Mouse (Mus musculus) liver, embryonic 14.5 days (tissue): Measurements from ENCODE around the gene Supt3. TPM values are rescaled to one million over a fixed set of nuclear protein-coding genes. Genes with fewer than 3 reads are reported as not detected.
A peak's percentile ranks its signal among the peaks of the same experiment; 100 is the strongest.

Source experiments
- ATAC-seq: fragments of 200-750 bp; cut with Nextera tagmentation; 2 replicates; pipeline ENCODE4 v1.8.0; 2017; ENCODE audit warnings: moderate number of reproducible peaks, mild to moderate bottlenecking, moderate library complexity; ENCODE audit not compliant: insufficient read depth
- DNase-seq, 3 experiments: peaks; one replicate each; pipeline ENCODE4 v3.0.0-alpha.2; 2012 to 2013; ENCODE audit warnings: low read depth in 3 of 3, low spot score in 3 of 3
- H3K27ac ChIP-seq: fragments of 300-500 bp; sonication (generic); 2 replicates; pipeline ENCODE4 v1.5.1; 2014; ENCODE audit warnings: moderate library complexity, mild to moderate bottlenecking, control low read depth, inconsistent platforms
- H3K27me3 ChIP-seq: fragments of 300-500 bp; sonication (generic); 2 replicates; pipeline ENCODE4 v1.6.1; 2014; ENCODE audit warnings: mild to moderate bottlenecking, low read length, moderate library complexity; ENCODE audit not compliant: control insufficient read depth, insufficient read depth
- H3K36me3 ChIP-seq: fragments of 300-500 bp; sonication (generic); replicated peaks from 2 replicates; pipeline ENCODE4 v1.6.1; 2014; ENCODE audit warnings: low read depth; ENCODE audit not compliant: control insufficient read depth, insufficient read depth
- H3K4me1 ChIP-seq, 2 experiments: fragments of 200-500 bp in 1 of 2; fragments of 300-500 bp in 1 of 2; sonication (generic) in 1 of 2; replicated peaks; 2 replicates each; pipeline ENCODE4 v1.6.1; 2012 to 2014; ENCODE audit warnings: antibody characterized with exemption in 1 of 2, inconsistent platforms in 1 of 2, low read length in 1 of 2; ENCODE audit not compliant: control insufficient read depth in 2 of 2, insufficient read depth in 2 of 2
- H3K4me2 ChIP-seq: fragments of 300-500 bp; sonication (generic); 2 replicates; pipeline ENCODE4 v1.6.1; 2014; ENCODE audit warnings: low read depth, mild to moderate bottlenecking, control low read depth, moderate library complexity
- H3K4me3 ChIP-seq, 2 experiments: fragments of 200-500 bp in 1 of 2; fragments of 300-500 bp in 1 of 2; sonication (generic) in 1 of 2; 2 replicates each; pipeline ENCODE4 v1.5.1; 2012 to 2014; ENCODE audit warnings: low read depth in 2 of 2, low read length in 2 of 2, mild to moderate bottlenecking in 2 of 2, control low read depth in 1 of 2, inconsistent platforms in 1 of 2, moderate library complexity in 1 of 2; ENCODE audit not compliant: insufficient read depth in 1 of 2
- H3K9ac ChIP-seq: fragments of 300-500 bp; sonication (generic); replicated peaks from 2 replicates; pipeline ENCODE4 v1.6.1; 2014; ENCODE audit warnings: mild to moderate bottlenecking, control low read depth, moderate library complexity
- H3K9me3 ChIP-seq: fragments of 300-500 bp; sonication (generic); 2 replicates; pipeline ENCODE4 v1.6.1; 2016; ENCODE audit warnings: low read length, mixed read lengths; ENCODE audit not compliant: control insufficient read depth
- CTCF ChIP-seq: IDR thresholded peaks from 2 replicates; pipeline ENCODE4 v1.5.1; 2016; ENCODE audit warnings: antibody characterized with exemption, low read depth, control low read depth
- EP300 ChIP-seq: IDR thresholded peaks from 2 replicates; pipeline ENCODE4 v1.6.1; 2016; ENCODE audit warnings: antibody characterized with exemption, low read depth
- WGBS: fragments of 180-500 bp; shearing (Covaris S2); extraction: QIAGEN DNeasy Blood & Tissue Kit; methylation state at CpG from one replicate; pipeline ENCODE4 v1.1.7; 2014; ENCODE audit not compliant: insufficient replicate concordance; 5-methylcytosine and 5-hydroxymethylcytosine counted together
- polyA plus RNA-seq, 2 experiments: library from polyadenylated mRNA; depleted of rRNA in 1 of 2; stranded (reverse) in 1 of 2; unstranded in 1 of 2; fragments of >200 nt; fragmentation: Nextera tagmentation in 1 of 2; extraction: Ambion mirVana in 1 of 2; gene quantifications; 2 replicates each; pipeline versions ENCODE4 v1.2.1 to v1.2.3; 2012 to 2014

The Supt3 gene
- 2.0 and 2.7 TPM in 2 replicates for polyA plus RNA-seq (2012; rRNA removed)
- polyA plus RNA-seq (2014; fragmentation: Nextera tagmentation; extraction: Ambion mirVana) = 5.3 and 6.4 TPM in 2 replicates

DNA sequence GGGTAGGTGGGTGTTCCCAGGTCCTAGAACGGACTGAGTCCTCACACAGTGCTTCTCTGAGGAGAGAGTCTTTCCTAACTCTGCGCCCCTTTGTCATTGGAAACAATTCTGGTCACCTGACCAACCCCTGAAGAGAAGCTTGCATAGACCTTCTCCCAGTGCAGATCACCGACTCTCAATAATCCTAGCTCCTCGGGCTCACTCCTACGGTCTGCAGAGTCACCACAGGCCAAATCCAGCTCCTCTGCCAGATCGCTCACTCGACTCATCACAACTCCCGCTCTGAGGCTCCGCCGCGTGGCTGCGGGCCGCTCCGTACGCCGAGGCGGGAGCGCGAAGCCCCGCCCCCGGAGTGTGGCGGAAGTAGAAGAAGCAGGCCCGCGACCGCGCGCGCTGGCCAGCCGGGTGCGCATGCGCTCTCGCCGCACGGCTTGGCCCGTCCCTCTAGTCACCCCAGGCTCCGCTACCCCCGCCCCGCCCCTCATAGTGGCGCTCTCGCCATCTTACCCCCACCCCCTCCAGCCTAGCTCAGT, at the start of gene Supt3:
Gene Supt3 (plus strand): TSS at position 415 of the 533 bp plus-strand sequence.
- peaks cover 0 to 5% of the 10 kb centered on the region in 2 experiments; a peak in 2 of 4 replicates for H3K4me1 ChIP-seq
- ATAC-seq (peak; percentile 96), DNase-seq (peak; percentile 85 to 90 (median 88))
- peak within 1 kb of the TSS; percentile 86 to 88 for H3K4me3 ChIP-seq
- TF ChIP-seq CTCF = peak; percentile 43
- TF ChIP-seq EP300 = no peak
- H3K27ac ChIP-seq = peak within 1 kb of the TSS; percentile 58
- no peaks in the 10 kb centered on the region for H3K9me3 ChIP-seq
- peak within 1 kb of the TSS; percentile 78 for H3K4me2 ChIP-seq
- peak within 1 kb of the TSS; percentile 92 for H3K9ac ChIP-seq
- H3K27me3 ChIP-seq = no peaks in the 10 kb centered on the region
- H3K36me3 ChIP-seq = no peaks in the 10 kb centered on the region
- WGBS = under 1% methylated on average over 39 of the region's 40 CpGs

DNA sequence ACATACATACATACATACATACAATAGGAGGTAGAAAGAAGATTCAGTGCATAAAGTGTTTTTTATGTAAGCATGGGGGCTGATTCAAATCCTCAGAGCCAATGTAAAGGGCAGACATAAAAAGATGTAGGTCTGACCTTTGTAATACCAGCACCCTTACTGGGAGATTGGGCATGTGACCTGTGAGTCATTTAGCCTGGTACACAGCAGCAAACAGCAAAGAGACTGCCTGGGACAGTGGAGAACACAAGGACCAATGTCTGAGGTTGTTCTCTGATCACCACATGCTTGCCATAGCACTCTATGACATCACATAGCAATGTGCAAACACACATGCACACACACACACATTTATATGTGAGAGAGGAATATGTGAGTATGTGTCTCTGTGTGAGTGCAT, 49.3 kb upstream of the Supt3 start:
- Histone ChIP-seq H3K27me3 (no peaks in the 10 kb centered on the region), H3K4me2 (no peak overlapping the region), H3K27ac (no peak overlapping the region), H3K4me3 (no peak overlapping the region), H3K4me1 (no peaks in the 10 kb centered on the region), H3K9ac (no peak overlapping the region), H3K9me3 (no peaks in the 10 kb centered on the region), H3K36me3 (no peaks in the 10 kb centered on the region)
- no peak for TF ChIP-seq CTCF
- TF ChIP-seq EP300 = no peak
- DNase-seq = no peak
- ATAC-seq = no peak

DNA sequence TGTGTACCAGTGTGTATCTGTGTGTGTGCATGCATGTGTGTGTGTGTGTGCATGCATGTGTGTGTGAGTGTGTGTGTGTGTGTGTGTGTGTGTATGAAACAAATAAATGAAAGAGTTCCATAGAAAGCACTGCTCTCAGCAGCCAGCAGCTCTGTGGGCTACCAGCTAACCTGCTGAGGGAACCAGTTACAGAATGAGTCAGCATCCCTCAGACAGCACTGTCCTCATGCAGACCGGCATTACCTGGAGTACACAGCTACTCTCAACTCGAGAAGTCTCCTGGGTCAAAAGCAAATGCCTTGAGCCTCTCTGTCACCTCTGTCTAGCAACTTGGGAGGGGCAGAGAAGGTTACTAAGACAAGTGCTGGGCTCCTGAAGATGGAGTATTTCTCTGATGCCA, 48.5 kb upstream of the Supt3 start:
- TF ChIP-seq EP300 = no peak
- TF ChIP-seq CTCF = no peak
- Histone ChIP-seq H3K4me1 (no peaks in the 10 kb centered on the region), H3K4me3 (no peak overlapping the region), H3K27ac (no peak overlapping the region), H3K9ac (no peak overlapping the region), H3K36me3 (no peaks in the 10 kb centered on the region), H3K27me3 (peaks cover 6% of the 10 kb centered on the region), H3K9me3 (no peaks in the 10 kb centered on the region), H3K4me2 (no peak overlapping the region)
- 14% methylated on average over 2 of the region's 2 CpGs for WGBS
- DNase-seq (no peak), ATAC-seq (no peak)

DNA sequence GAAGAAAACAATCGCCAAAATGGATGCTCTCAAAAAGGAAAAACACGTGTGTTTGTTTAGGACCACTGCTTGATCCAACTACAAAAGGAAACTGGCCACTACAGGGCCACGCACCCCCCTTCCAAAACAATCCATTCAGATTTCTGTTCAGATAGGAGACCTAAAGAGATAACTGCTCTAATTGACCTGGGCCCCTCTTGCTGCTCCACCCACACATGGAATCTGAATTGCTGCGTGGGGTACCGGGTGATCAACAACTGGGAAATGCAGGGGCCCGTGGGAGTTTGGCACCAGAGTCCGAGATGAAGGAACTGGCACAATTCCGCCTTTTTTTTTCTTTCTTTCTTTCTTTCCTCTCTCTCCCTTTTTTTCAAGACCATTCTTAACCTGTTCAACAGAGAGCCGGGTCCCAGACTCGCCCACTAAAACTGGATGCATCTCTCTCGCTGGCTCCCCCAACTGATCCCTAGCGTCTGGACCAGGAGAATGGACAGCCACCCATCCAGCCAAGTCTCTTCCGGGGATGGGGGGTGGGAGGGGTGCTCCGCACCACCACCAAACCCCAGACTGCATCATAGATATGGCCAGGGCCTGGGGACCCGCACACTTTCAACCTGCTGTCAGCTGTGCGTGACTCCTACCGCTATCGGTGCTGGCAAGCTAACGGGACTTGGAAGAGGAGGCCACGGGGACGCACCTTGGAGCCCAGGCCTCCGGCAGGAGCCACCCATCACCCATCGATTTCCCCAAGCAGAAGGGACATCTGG, 43.2 kb upstream of the Supt3 start:
- Histone ChIP-seq H3K27me3 (peaks cover 58% of the 10 kb centered on the region), H3K4me2 (peak overlapping the region; percentile 58), H3K4me3 (peak overlapping the region; percentile 26 to 53; a peak in 1 of 4 replicates), H3K36me3 (no peaks in the 10 kb centered on the region), H3K9me3 (no peaks in the 10 kb centered on the region), H3K9ac (no peak overlapping the region), H3K4me1 (no peaks in the 10 kb centered on the region), H3K27ac (no peak overlapping the region)
- 11% methylated on average over 23 of the region's 23 CpGs for WGBS
- no peak for TF ChIP-seq CTCF
- no peak for TF ChIP-seq EP300
- DNase-seq (no peak), ATAC-seq (no peak)

DNA sequence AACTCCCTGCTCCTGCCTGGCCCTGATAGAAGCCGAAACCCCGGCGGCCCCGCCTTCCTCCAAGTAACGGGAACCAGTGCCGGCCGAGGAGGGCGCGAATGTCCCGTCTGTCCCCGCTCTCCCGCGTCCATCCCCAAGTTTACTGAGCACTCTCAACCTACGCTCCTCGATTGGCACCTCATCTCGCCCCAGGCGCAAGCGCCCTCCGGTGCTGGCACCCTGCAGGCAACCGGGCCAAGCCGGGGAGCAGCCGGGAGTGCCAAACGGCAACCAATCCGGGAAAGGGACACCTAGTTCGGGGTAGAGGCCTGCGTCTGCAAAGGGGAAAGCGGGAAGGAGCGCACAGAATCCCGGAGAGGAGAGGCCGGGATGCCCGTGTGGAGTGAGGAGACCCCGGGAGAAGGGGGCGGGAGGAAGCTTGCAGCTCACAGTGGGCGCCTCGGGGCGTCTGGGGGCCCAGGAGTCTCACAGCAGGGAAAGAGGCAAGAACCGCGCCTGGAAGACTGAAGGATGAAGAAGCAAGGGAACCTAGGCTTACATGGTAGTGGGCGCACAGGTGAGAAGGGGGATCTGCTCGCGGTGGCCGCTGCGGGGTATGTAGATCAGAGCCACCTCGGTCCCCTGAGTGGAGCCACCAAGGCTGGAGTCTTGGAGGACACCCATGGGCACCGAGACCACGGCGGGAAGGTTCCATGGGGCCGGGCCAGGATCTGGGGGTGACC, 42.3 kb upstream of the Supt3 start:
- TF ChIP-seq CTCF = no peak
- TF ChIP-seq EP300 = no peak
- Histone ChIP-seq H3K9me3 (no peaks in the 10 kb centered on the region), H3K9ac (no peak overlapping the region), H3K27me3 (peaks cover 67% of the 10 kb centered on the region), H3K4me3 (peak overlapping the region; percentile 53 to 57), H3K4me1 (no peaks in the 10 kb centered on the region), H3K4me2 (peak overlapping the region; percentile 58), H3K36me3 (no peaks in the 10 kb centered on the region), H3K27ac (no peak overlapping the region)
- DNase-seq (no peak), ATAC-seq (no peak)
- WGBS = 2% methylated on average over 45 of the region's 48 CpGs
